Mouse (Mus musculus) fat pad, adult 2 months (tissue): ENCODE measurements at regions not wholly inside any gene's neighbourhood (a gene's known extent, or its start where the extent isn't known, plus 50 kb on each side); places are given as distances from the start of the nearest gene placed in this dataset.

Experiments
- DNase-seq: peaks from one replicate; pipeline ENCODE4 v3.0.0-alpha.2; 2011; ENCODE audit warnings: low read depth, low spot score; ENCODE audit errors: extremely low read depth

DNA sequence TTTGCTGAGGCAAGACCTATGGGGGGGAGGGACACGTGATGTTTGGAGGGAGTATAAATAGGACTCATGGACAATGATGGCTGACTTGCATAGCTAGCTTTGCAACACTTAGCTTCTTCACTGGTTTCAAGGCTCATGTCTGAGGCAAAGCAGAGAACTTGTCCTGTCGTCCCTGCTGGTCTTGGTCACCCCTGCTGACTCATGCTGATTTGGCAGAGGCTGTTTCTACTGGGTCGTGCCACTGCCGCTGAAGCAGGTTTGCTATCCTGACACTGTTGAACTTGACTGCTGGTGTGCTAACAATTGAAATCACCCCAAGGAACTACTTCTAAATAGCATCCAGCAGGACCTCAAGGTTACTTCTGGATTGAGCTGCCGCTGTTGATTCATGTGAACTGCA is 329.0 kb downstream of the Cxcl12 start:
- DNase-seq: no peak

DNA sequence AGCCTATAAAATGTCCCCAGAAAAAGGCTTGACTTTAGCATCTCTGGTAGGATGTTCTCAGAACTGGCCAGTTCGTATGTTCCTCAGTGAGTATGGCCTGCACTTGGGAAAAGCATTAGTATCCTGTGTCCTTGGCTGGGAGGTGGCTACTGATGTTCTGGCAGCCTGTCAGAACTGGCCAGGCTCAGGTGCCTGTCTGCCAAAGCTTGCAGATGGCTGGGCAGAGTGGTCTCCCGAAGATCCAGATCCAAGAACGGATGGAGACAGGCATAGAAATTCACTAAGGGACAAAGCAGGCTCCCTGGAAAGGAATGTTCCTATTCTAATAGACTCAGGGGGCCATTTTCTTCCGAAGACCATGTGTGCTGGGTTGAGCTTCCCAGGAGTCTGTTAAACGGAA is 329.6 kb downstream of the Cxcl12 start:
- no peak for DNase-seq

DNA sequence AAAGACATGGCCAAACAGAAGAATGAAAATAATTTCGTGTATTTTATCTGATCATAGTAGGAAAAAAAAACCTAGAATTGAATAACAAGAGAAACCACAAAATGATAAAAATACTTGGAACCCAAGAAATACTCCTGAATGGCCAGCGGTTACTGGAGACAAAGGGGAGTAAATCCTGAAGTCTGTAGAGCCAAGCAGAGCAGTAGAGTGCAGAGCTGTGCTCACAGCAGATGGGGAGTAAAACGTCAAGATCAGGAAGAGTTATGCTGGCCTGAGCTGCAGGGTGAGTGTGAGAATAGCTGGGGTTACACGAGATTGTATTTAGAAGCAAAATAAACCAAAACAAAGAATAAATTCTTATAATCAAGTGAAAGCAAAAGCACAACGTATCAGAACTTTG is 334.0 kb downstream of the Cxcl12 start:
- no peak for DNase-seq

DNA sequence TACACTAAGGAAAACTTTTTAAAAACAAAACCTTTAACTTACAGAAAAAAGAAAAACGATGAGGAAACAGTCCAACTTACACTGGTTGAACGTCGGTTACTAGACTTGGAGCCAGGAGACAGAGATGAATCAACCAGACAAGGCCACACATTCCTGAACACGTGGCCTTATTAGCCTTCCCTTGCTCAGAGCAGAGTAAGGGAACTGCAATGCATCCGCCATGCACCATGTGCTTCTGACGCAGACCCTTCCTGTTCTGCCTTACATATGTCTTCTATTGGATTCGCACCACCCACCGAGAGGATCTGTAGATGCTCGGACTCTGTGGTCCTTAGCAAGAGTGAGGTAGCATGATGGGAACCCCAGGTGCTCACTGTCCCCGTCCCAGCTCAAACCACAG is 336.2 kb upstream of the Zfp637 start:
- DNase-seq: no peak

DNA sequence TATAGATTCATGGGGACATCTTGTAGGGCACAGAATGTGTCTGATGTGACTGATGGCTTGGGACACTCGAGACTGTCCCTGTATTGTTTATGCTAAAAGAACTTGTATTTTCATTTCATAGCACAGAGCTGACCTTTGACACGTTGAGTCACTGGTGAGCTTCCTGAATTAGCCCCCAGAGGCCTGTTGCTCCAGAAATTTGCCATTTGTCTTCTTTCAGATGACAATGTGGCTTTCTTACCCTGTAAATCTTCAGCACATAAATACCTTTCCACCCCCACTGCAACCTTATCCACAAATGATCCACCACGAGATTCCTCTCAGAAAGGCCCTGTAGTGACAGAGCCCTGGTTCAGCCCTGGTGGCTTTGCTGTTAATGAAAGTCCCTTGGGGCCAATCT is 335.5 kb upstream of the Zfp637 start:
- no peak for DNase-seq

DNA sequence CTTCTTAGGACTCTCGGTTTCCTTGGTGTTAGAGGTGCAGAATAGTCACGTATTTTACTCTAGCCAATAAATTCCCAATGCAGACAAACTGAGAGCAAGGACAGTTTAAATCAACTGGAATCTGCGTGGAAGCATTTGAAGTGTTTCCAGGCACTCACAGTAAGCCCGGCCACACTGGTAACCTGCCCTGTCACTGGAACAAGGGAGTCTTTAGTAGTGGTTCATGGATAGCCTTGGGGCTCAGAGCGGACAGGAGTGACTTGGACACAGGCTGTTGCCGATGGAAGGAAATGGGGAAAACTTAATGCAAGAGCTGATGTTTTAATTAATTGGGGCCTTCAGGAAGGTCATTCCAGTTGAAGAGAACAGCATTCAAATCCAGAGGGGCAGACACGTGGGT is 334.4 kb upstream of the Zfp637 start:
- no peak for DNase-seq

DNA sequence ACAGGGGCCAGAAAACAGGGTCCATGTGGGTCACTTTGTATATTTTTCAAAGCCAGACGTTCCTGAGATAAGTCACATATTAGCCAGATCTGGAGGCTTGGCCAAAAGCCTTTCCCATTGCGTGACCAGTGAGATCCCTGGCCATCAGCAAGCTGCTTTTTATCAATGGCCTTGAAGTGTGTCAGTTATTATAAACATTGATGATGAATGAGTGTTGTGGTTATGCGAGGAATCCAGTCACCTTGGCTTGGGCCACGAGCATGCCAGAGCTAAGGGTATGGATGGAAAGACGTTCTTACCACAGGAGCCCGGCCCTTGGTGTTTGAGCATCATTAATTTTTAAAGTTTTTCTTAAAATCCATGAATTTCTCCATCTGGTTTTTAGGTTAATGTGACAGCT is 332.1 kb upstream of the Zfp637 start:
- DNase-seq: no peak

DNA sequence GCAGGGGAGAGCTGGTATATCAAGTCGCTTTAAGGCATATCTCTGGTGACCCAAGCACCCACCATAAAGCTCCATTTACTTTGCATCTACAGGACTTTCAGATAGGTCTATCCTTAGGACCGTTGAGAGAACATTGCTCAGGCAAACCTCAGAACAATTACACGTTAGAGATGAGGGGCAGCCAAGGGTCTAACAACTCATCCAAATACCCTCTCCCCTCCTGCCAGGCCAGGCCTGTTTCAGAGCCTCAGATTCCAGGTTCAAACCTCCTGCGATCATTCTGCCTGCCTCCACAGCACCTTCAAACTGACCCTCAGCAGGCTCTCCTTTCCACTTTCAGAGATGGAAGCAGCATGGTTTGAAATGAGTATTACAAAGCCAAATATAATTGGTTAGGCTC is 331.0 kb upstream of the Zfp637 start:
- DNase-seq: no peak

DNA sequence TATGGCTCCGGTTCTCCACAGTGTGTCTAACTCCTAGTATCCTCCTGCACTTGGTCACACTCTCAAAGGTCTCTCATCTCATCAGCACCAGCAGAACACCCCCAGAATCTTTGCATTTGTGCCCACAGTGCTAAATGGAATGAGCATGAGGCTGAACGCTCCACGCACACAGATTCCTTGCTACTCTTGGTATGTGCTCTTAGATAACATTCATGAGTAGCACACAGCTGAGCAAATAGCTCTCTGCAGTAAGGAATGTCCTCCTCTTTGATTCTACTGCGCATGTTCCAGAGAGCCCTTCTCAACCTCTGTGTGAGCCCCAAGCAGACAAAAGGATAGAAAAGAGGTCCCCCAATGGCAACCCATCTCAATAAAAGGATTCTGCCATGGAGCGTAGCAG is 326.1 kb upstream of the Zfp637 start:
- no peak for DNase-seq

DNA sequence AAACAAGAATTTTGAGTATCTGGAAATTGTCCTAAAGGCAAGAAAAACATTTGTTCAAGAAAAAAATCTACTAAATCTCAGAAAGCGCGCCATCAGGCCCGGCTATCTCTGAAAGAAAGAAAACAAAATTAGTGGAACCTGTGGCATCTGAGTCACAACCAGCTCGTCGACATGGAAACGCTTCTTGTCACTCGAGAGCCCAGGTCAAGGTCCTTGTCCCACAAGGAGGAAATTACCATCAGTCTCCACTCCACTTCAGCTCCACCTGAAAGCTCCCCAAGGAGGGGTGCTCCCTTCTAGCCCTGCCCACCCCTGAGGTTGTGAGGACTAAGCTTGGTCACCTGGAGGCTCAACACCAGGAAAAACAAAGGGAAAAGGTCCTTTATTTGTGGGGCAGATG is 324.1 kb upstream of the Zfp637 start:
- DNase-seq: no peak

DNA sequence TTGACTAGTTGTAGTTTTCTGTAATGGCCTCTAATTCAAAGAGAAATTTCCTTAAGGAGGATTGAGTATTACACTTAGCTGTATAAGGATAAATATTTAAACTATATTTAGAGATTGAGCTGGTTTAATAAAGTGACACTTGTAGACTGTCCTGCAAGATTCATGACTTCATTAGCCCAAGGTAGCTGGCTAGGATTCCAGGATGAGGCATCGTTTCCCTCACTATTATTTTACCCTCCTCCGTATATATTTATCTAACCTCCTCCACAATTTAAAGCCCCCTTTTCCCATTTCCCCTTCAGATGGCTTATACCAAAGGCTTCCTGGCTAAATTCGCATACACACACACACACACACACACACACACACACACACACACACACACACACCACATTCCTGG is 322.0 kb upstream of the Zfp637 start:
- DNase-seq: no peak

DNA sequence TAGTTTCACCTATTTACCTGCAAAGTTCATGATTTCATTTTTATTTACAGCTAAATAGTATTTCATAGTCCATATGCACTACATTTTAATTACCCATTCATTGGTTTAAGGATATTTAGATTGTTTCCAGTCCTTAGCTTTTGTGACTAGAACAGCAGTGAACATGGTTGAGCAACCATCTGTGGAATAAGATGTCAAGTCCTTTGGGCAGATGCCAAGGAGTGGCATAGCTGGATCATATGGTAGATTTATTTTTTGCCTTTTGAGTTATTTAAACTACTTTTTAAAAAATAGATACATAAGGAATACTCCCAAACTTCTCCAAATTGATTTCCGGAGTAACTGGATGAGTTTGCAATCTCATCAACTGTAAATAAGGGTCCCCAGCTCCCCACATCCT is 321.5 kb upstream of the Zfp637 start:
- no peak for DNase-seq

DNA sequence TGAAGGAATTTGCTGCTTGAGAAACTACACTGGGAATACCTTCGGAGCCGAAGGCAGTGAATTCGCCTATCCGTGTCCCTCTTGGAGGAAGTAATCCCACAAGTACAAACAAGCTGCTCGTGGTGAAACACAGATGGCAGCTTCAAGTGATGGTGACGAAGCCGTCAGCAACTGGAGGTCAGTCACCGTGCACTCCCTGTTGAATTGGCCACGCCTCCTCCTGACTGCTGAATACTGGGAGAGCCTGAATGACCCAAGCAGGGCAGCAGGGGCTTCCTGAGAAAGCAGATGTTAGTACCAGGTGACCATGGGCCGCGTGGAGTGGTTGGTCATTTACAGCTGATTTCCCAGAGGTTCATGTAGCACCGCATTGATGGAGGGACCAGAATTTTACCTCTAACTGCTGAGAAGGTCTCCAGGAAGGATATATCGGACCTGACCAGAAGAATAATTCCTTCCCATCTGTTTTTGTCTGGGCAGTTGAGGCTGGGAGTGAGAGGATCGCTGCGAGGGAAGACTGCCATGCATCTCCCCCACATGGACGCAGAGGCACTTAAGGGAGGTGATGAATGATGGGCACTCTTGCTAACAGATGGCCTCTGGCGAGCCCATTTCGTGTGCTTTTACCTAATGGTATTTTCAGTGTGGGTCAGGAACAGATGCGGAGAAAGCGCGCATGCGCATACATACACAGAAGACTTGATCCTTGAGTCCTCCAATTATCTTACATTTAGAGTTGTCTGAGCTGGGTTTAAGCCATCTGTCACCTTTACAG is 314.6 kb upstream of the Zfp637 start:
- DNase-seq: no peak

DNA sequence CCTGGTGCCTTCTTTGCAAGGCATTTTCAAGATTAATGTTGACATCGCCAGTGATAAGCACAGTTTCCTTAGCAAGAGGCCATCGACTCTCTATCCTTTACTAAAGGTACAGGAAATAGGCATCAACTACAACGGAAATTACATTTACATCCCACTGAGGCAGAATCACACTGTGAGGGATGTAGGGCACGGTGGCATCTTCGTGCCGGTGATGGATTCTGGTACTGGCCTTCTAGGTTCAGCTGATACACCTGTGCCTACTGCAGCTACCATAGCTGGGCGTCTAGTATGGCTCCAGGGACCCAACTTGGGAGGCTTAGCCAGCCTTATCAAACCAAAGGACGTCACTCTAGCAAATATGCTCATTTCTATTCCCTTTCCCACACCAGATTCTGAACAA is 313.5 kb upstream of the Zfp637 start:
- no peak for DNase-seq

DNA sequence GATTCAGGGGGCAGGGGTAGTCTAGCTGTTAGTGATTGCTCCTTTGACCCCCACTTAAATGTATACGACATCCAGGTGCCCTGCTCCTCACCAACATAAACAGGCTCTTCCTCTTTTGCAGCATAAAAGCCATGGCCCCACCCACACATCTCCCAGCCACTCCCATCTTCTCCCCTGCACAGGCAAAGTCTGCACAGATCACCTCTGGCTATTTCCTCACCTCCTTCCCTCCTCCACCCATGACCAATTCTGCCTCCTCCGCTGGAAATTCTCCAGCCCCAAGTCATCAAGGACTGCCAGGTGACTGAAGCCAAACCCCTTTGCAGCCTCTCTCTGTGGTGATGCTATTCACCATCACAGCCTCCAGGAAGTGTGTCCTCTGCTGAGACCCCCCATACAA is 306.8 kb upstream of the Zfp637 start:
- peak; percentile 5 for DNase-seq

DNA sequence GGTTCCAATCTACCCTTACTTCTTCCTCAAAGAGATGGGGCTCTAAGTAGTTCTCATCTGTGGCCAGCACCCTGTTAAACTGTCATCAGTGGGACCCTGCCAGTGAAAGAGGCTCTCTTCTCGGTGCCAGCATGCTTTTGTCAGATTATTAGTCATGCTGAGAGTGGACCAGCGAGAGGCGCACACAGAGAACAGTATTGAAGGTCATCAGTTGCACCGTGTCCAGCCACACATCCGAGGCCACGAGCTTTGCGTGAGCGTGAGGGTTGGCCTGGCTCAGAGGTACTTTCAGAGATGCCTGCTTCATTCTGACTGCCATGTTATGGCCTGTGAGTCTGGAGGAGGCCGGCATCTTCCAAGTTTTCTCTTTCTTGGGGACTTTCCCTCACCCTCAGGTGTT is 306.0 kb upstream of the Zfp637 start:
- no peak for DNase-seq

DNA sequence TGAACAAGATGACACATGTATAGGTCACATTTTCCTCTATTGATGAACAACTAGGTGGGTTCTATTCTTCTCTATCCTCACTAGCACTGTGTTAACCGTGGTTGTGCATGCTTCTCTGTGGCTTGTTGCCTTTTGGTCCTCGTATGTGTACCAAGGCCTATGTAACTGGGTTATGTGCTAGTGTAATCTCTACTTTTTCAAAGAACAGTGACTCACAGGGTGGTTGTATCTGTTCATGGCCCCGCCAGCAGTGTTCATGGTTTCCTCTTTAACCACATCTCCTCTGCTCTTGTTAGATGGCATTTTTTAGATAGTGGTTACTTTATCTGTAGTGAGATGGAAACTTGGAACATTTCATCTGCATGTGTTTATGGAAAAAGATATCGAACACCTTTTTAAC is 304.9 kb upstream of the Zfp637 start:
- no peak for DNase-seq

DNA sequence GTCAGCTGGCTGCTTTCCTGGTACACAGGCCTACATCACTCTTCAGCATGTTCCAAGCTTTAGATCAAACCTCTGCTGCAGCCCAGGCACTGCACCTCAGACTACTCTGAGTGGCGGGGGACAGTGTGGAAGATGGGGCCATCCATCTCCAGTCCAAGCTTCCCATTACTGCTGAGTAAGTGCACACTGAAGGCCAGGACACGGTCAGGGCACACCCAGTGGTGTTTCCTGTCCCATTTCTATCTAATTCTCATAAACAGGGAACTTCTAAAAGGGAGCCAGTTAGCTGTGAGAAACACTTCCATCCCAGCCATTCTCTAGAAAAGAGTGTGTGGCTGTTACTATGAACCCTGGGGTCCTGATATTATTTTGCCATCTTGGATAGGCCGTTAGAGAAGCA is 298.5 kb upstream of the Zfp637 start:
- no peak for DNase-seq

DNA sequence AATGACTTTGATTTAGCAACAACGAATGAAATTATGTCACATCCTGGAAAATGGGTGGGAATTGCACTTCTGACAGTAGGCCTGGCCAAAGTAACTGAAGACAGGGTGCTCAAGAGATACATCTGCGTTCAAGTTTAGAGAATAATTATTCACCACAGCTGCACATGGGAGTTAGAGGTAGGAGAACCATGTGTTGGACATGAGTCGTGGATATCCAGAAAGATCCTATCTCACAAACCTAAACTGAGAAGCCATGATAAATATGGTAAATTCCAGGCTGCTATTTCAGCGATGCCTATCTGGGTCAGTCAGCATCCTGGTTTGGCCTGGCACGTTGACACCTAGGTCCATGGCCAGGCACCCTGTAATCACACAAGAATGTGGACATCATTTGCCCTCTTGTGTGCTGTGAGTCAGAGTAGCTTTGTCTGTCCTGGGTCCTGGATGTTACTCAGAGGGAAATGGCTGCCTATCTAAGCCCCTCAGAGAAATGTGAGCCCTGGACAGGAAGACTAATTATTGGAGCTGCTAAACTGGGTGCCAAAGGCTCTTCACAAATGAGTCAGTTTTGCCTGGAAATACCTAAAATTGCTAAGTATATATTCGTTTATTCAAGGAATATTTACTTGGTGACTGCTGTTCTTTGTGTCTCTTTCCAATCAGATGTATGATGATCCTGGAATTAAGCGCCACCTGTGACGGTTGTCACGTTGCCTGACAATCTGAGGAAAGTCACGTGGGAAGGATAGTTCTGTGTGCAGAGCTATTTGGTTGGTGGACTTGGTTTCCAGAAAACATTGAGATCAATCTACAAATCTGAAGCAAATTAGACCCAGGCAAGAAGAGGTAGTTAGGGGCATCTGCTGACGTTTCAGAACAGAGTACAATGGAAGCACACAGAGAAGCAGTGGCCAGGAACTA is 296.4 kb upstream of the Zfp637 start:
- DNase-seq: no peak

DNA sequence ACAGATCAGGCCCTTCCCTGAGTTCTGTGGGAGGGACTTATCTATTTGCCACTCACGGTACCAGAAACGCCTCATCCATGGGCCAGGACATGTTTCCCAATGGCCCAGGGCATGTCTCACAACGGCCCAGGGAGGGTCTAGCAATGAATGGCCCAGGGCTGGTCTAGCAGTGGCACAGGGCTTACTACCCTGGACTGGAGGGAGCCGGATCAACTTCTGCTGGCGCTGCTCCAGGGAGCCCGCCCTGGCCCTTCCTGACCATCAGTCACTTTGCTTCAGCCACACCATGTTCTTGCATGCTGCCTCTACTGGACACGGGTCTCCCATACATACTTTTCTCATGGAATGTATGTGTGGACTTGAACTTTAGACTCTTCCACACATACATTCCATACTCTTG is 290.1 kb upstream of the Zfp637 start:
- no peak for DNase-seq

DNA sequence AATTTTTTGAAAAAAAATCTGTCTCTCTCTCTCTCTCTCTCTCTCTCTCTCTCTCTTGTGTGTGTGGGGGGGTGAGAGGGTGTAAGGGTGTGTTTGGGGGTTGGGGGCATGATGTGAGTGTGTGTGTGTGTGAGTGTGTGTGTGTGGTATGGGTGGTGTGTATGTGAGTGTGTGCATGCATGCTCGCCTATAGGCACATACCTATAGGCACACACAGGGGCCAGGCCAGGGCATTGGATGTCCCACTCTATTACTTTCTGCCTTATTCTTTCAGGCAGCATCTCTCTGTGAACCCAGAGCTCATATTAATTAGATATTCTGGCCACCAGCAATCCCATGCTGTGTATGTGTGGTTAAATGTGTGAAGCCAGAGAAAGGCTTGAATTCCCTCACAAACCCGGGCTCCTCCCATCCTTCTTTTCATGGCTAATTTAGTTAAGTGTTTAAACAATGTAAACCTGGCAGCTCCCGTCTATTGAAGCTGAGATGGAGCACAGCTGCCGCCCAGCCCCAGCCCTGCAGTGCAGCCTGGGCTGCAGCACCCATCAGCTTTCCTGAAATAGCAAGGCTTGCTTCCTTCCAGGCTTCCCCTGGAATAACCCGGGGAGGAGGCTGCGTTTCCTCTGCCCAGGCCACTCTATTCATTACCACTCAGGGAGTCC is 288.8 kb upstream of the Zfp637 start:
- DNase-seq: no peak

DNA sequence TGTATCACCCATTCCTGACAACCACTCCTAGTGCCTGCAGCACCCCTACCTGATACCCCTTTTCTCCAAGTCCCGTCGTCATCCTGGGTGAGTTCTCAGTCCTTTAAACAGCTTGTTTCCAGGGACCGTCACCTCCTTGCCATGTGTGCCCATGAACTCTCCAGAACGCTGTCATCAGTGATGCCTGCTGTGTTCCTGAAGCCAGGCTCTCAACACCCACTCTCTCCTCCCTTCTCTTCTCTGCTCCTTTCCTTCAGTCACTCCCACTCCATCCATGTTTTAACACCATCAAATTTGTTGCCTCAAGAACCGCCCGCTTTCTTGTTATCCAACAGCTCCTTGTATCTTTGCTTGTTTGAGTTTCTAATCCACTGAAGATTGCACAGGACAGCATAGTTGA is 277.8 kb upstream of the Zfp637 start:
- DNase-seq: no peak
